Mouse (Mus musculus): ENCODE results near the gene Cuedc2. TPM values are rescaled to one million over a fixed set of nuclear protein-coding genes. Genes with fewer than 3 reads are reported as not detected.

Cuedc2 gene
- 48.1 and 49.4 TPM in 2 replicates for polyA plus RNA-seq (2012; rRNA removed)

GRCm38 (mm10) chr19:46338331-46338936, at the start of gene Cuedc2:
Cuedc2 (minus strand) TSS chr19:46338702.

GRCm38 (mm10) chr19:46350168-46350932, 11.8 kb upstream of the Cuedc2 start, which contains the start of gene 2310034G01Rik:
2310034G01Rik (minus strand) TSS chr19:46350302.

GRCm38 (mm10) chr19:46328081-46329030, 10.1 kb downstream of the Cuedc2 start, which contains the start of gene Fbxl15:
Fbxl15 (plus strand) TSS chr19:46328184.

GRCm38 (mm10) chr19:46326756-46327305, 11.7 kb downstream of the Cuedc2 start, which contains the start of gene Psd:
Psd (minus strand) TSS chr19:46327156.

GRCm38 (mm10) chr19:46304216-46304841, 34.2 kb downstream of the Cuedc2 start, which contains the start of gene Nfkb2:
Nfkb2 (plus strand) TSS chr19:46304320.

Other genes with a start within 250 kb of the Cuedc2 start
- not detected in 2 replicates for gene Elovl3, start 206.8 kb downstream of the Cuedc2 start, polyA plus RNA-seq (2012; rRNA removed)
- gene Pitx3, start 190.4 kb downstream of the Cuedc2 start, polyA plus RNA-seq (2012; rRNA removed) = not detected in 2 replicates
- 123 and 135 TPM in 2 replicates for gene Gbf1, start 186.2 kb downstream of the Cuedc2 start, polyA plus RNA-seq (2012; rRNA removed)
- 80.1 and 82.1 TPM in 2 replicates for gene Nfkb2, start 34.4 kb downstream of the Cuedc2 start, polyA plus RNA-seq (2012; rRNA removed)
- gene Psd, start 11.5 kb downstream of the Cuedc2 start, polyA plus RNA-seq (2012; rRNA removed) = 84.9 and 95.3 TPM in 2 replicates
- gene Fbxl15, start 10.5 kb downstream of the Cuedc2 start, polyA plus RNA-seq (2012; rRNA removed) = 42.0 and 49.5 TPM in 2 replicates
- gene Mfsd13a, start 2.4 kb upstream of the Cuedc2 start, polyA plus RNA-seq (2012; rRNA removed) = 91.0 and 119 TPM in 2 replicates
- 20.5 and 25.8 TPM in 2 replicates for gene 2310034G01Rik, start 11.6 kb upstream of the Cuedc2 start, polyA plus RNA-seq (2012; rRNA removed)
- gene Actr1a, start 57.0 kb upstream of the Cuedc2 start, polyA plus RNA-seq (2012; rRNA removed) = 76.8 and 91.6 TPM in 2 replicates
- gene Sufu, start 58.2 kb upstream of the Cuedc2 start, polyA plus RNA-seq (2012; rRNA removed) = 10.0 and 10.6 TPM in 2 replicates
- 50.9 and 54.0 TPM in 2 replicates for gene Trim8, start 163.0 kb upstream of the Cuedc2 start, polyA plus RNA-seq (2012; rRNA removed)
- 6.5 and 7.5 TPM in 2 replicates for gene Arl3, start 234.5 kb upstream of the Cuedc2 start, polyA plus RNA-seq (2012; rRNA removed)
- 2.0 and 3.0 TPM in 2 replicates for gene Sfxn2, start 234.7 kb upstream of the Cuedc2 start, polyA plus RNA-seq (2012; rRNA removed)